Mouse (Mus musculus) gastrocnemius, adult 2 months (tissue): Measurements from ENCODE around the gene Omd. TPM values are rescaled to one million over a fixed set of nuclear protein-coding genes. Genes with fewer than 3 reads are reported as not detected.

Experiments
- DNase-seq: peaks from one replicate; pipeline ENCODE4 v3.0.0; 2022
- H3K27ac ChIP-seq: fragments of 200-600 bp; 2 replicates; pipeline ENCODE4 v1.8.1; 2022; ENCODE audit warnings: mild to moderate bottlenecking
- H3K4me3 ChIP-seq: fragments of 200-600 bp; 2 replicates; pipeline ENCODE4 v1.8.1; 2022; ENCODE audit warnings: mild to moderate bottlenecking, moderate library complexity
- CTCF ChIP-seq: fragments of 200-600 bp; IDR thresholded peaks from 2 replicates; pipeline ENCODE4 v1.8.1; 2022; ENCODE audit warnings: antibody characterized with exemption, mild to moderate bottlenecking, moderate library complexity
- intact Hi-C: fragments of 180-260 bp; cut with DNase I; formaldehyde crosslinking; loops from one replicate; pipeline ENCODE4 v1.15.1; 2025
- total RNA-seq, 2 experiments: library from RNA; stranded (reverse); gene quantifications; 2 replicates each; pipeline ENCODE4 v1.2.3; 2021

Omd gene
- total RNA-seq, 2 experiments from 2014 or later: 1.9 to 4.8 TPM

DNA sequence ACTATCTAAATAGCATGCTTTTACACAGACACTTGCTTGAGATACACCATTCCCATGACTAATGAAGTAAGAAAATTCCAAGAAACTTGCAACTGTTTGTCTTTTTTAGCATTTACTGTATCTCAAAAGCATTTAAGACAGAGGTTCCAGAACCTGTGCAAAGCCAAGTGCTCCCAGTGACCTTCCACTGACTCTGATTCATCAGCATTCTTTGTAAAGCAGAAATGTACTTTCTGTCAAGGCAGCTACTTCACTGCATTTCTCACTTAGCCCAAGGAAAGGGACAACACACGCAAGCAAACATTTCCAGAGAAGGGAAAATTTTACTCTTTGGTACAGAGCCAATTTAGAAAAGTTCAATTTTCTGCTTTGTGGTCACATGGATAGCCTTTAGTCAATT lies 41.0 kb downstream of the Omd start:
- no peak for TF ChIP-seq CTCF
- no peak for DNase-seq
- no peak overlapping the region for H3K27ac ChIP-seq
- intact Hi-C loops: no loop called here
- no peak overlapping the region for H3K4me3 ChIP-seq

DNA sequence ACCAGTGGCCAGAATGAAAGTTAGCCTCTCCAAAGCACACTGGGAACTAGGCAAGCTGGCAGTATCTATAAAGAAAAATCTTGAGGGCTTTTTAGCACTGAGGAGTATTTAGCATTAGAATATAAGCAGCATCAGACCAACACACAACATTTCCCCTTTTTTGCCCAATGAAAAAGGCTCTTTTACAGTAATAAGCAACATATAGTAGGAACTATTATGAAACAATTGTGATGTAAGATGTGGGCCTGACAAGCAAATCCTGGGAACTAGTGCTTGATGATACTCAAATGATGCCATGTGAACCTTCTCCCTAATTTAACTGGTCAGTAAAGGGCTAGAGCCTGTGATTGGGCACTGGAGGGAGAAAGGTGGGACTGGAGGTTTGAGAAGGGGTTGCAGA lies 45.9 kb downstream of the Omd start:
- no peak for DNase-seq
- Histone ChIP-seq H3K27ac (no peak overlapping the region), H3K4me3 (no peak overlapping the region)
- no peak for TF ChIP-seq CTCF
- intact Hi-C loops: no loop called here

DNA sequence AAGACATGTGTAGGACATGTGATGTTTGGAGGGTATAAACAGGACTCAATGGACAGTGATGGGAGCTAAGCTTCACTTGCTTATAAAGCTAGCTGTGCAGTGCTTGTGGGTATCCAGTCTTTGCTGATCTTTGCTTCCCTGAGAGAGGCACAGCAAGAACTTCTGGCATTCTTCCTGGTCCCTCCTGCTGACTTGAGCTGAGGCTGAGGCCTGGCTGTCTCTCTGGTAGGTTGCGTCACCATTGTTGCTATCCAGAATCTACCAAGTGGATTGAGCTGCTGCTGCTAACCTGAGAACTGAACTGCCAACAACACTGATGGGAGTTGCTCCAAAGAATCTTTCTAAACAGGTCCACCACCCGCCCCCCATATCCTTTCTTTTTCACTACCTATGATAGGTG lies 46.8 kb downstream of the Omd start:
- Histone ChIP-seq H3K4me3 (no peak overlapping the region), H3K27ac (no peak overlapping the region)
- DNase-seq: peak; percentile 36
- intact Hi-C loops: no loop called here
- no peak for TF ChIP-seq CTCF

DNA sequence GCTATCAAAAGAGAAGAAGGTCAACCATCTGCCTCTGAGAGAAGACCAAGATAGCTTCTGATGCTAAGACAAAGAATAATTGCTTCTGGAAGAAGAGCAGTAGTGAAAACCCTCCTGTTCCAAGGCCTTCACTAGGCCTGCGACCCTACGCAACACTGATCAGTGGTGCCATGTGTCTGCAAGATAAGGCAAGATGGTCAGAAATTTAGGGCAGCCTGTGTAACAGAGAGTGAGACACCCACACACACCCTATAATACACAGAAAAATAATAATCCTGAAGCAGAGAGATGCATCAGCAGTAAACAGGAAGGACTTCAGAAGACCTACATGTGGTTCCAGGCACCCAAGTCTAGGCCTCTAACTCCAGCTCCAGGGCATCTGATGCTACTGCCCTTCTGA lies 57.7 kb downstream of the Omd start:
- DNase-seq: no peak
- intact Hi-C loops: loop anchor here (5.0 kb wide), 1 partner anchor 78 kb away; no protein-coding TSS in a partner anchor
- TF ChIP-seq CTCF: no peak

More for the DNA sequence above, 57.7 kb downstream of the Omd start:
- H3K27ac ChIP-seq: no peak overlapping the region
- no peak overlapping the region for H3K4me3 ChIP-seq

Other genes starting within 250 kb of the Omd start
- gene Bicd2, start 240.9 kb upstream of the Omd start, total RNA-seq: 10 to 100 TPM; 26.0 to 28.5 TPM
- 1 to 10 TPM; 5.6 to 6.3 TPM for gene Ippk, start 161.2 kb upstream of the Omd start, total RNA-seq
- 1 to 10 TPM; 1.7 to 2.4 TPM for gene Tes3-ps, start 89.1 kb upstream of the Omd start, total RNA-seq
- gene Ecm2, start 77.7 kb upstream of the Omd start, total RNA-seq: 10 to 100 TPM in 1 of 2 experiments, 1 to 10 TPM in 1; 8.0 to 15.0 TPM
- 10 to 100 TPM; 13.0 to 19.6 TPM for gene Aspn, start 38.0 kb upstream of the Omd start, total RNA-seq
- 10 to 100 TPM; 21.3 to 46.8 TPM for gene Ogn, start 25.6 kb downstream of the Omd start, total RNA-seq
- gene Cenpp, start 70.3 kb downstream of the Omd start, total RNA-seq: under 1 TPM; 0.79 to 0.86 TPM
- 10 to 100 TPM; 12.8 to 13.1 TPM for gene Nol8, start 70.6 kb downstream of the Omd start, total RNA-seq
- 10 to 100 TPM; 85.7 to 85.8 TPM for gene Iars, start 99.6 kb downstream of the Omd start, total RNA-seq
- not detected for gene Gm30302, start 216.5 kb downstream of the Omd start, total RNA-seq